Mouse (Mus musculus): ENCODE results near the gene Agfg2. TPM values are rescaled to one million over a fixed set of nuclear protein-coding genes. Genes with fewer than 3 reads are reported as not detected.

Gene Agfg2
- polyA plus RNA-seq (2017; shearing (Covaris generic)), result 15.5 TPM

DNA sequence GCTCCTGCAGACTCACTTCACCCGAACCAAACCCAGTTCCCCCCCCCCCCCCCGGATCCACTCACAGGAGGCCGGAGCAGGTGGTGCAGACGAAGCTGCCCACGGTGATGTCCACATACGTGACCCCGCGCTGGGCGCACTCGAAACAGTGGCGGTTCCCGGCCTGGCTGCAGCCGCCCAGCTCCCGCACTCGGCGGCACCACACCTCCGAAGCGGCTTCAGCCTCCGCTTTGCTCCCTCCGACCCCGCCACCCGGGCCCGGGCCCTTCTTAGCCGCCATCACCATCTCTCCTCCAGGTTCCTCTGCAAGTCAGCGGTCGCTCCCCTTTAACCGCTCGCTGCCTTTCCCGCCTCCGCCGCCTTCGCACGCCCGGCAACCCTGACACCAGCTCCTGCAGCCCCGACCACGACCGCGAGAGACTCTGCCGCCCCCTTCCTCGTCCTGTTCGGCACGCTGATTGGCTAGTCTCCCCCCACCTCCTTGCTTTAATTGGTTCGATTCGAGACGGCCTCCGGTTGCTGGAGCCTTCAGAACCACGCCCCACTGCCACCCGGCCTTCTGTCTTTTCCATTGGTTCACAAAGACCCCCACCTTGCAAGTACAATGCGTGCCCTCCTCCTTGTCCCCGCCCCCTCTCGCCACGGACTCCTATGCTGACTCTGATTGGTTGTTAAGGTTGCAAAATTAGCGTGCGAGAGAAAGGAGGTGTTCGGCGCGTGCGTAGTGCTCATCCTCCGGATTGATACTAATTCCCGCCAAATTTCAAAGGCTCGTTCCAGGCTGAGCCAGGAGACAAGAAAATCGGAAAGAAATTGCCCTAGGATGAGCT lies at the start of gene Agfg2:
Gene Agfg2, minus strand, starts transcription at position 433 of the 830 bp plus-strand sequence.

DNA sequence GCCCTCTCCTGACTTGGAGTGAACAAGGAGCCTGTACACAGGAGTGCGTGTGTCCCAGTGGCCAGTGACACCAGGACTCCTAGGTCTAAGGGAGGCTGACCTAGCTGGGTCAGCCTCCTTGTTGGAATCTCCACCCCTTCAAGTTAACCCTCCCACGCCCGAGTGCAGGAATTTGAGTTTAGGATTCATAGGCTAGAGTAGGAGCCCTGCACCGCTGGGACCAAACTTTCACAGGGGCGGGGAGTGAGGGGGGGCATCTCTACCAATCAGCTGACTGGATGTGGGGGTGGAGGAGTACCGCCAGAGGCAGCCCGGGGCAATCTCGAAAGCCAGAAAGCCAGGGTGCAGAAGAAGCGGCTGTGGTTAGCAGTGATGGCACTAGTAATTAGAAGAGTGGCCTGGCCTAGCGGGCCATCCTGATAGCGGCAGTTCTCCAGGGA lies 38.9 kb downstream of the Agfg2 start, which contains the start of gene Irs3:
Gene Irs3, minus strand, starts transcription at position 63 of the 440 bp plus-strand sequence.

GRCm38 (mm10) chr5:137641054-137641453 lies 43.5 kb downstream of the Agfg2 start, which contains the start of gene Sap25:
Sap25 (plus strand) TSS chr5:137641334.

DNA sequence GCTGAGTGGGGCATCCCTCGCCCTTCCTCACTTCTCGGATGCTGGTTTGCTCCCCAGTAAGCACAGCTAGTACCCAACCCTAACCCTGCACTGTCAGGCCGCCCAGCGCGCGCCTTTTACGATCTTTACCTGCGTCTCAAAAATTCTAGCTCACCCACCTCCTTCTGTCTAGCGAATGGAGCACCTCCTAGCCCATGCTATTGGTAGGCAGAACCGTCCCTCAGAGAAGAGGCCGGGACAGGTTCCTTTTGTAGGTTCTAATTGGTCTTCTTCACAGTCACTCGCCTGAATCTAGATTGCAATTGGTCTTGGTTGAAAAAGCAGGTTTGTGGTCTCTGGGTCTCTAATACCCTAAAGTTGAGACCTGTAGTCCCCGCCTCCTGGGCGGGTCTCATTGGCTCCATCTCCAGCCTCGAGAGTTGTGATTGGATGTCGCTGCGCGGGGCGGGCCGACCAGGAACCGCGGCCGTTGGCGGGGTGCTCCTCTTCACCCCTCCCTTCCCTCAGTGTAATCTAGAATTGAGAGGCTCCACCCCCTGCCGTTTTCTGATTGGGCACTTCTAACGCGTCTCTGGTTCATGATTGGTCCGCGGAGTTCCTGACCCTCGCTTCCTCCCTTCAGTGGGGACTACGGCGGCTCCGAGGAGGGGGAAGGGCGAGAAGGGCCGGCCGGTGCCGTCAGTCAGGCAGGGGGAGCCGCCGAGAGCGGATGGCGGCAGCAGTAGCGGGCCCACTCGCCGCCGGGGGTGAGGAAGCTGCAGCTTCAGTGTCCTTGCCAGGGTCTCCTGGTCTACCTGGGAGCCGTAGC lies 55.8 kb downstream of the Agfg2 start, which contains the start of the genes Fbxo24, Lrch4 and Gm20605:
Gene Fbxo24, minus strand, starts transcription at position 505 of the 808 bp plus-strand sequence.
Gene Lrch4, plus strand, starts transcription at position 624 of the 808 bp plus-strand sequence.
Gene Gm20605, plus strand, starts transcription at position 678 of the 808 bp plus-strand sequence.

GRCm38 (mm10) chr5:137613550-137613949 lies 71.0 kb downstream of the Agfg2 start, which contains the start of gene Pcolce:
Pcolce (minus strand) TSS chr5:137613784.

GRCm38 (mm10) chr5:137600619-137601364 lies 83.7 kb downstream of the Agfg2 start, which contains the start of gene Mospd3:
Mospd3 (minus strand) TSS chr5:137601058.

Other genes with a start within 250 kb of the Agfg2 start
- 0.51 TPM for gene Zan, start 207.7 kb downstream of the Agfg2 start, polyA plus RNA-seq (2017; shearing (Covaris generic))
- 24.9 TPM for gene Pop7, start 182.2 kb downstream of the Agfg2 start, polyA plus RNA-seq (2017; shearing (Covaris generic))
- 7.8 TPM for gene Gigyf1, start 166.2 kb downstream of the Agfg2 start, polyA plus RNA-seq (2017; shearing (Covaris generic))
- not detected for gene Epo, start 151.5 kb downstream of the Agfg2 start, polyA plus RNA-seq (2017; shearing (Covaris generic))
- 244 TPM for gene Gnb2, start 151.2 kb downstream of the Agfg2 start, polyA plus RNA-seq (2017; shearing (Covaris generic))
- not detected for gene Actl6b, start 131.2 kb downstream of the Agfg2 start, polyA plus RNA-seq (2017; shearing (Covaris generic))
- gene Tfr2, start 114.9 kb downstream of the Agfg2 start, polyA plus RNA-seq (2017; shearing (Covaris generic)), result not detected
- gene Mospd3, start 83.7 kb downstream of the Agfg2 start, polyA plus RNA-seq (2017; shearing (Covaris generic)), result 45.0 TPM
- 2.4 TPM for gene Pcolce, start 70.9 kb downstream of the Agfg2 start, polyA plus RNA-seq (2017; shearing (Covaris generic))
- gene Fbxo24, start 55.7 kb downstream of the Agfg2 start, polyA plus RNA-seq (2017; shearing (Covaris generic)), result 0.89 TPM
- gene Lrch4, start 55.6 kb downstream of the Agfg2 start, polyA plus RNA-seq (2017; shearing (Covaris generic)), result 233 TPM
- 36.4 TPM for gene Gm20605, start 55.6 kb downstream of the Agfg2 start, polyA plus RNA-seq (2017; shearing (Covaris generic))
- 58.0 TPM for gene Sap25, start 43.4 kb downstream of the Agfg2 start, polyA plus RNA-seq (2017; shearing (Covaris generic))
- not detected for gene Irs3, start 39.0 kb downstream of the Agfg2 start, polyA plus RNA-seq (2017; shearing (Covaris generic))
- 0.30 TPM for gene Nyap1, start 56.9 kb upstream of the Agfg2 start, polyA plus RNA-seq (2017; shearing (Covaris generic))
- gene Tsc22d4, start 61.0 kb upstream of the Agfg2 start, polyA plus RNA-seq (2017; shearing (Covaris generic)), result 134 TPM
- gene Ppp1r35, start 94.1 kb upstream of the Agfg2 start, polyA plus RNA-seq (2017; shearing (Covaris generic)), result 48.6 TPM
- 55.5 TPM for gene Mepce, start 102.9 kb upstream of the Agfg2 start, polyA plus RNA-seq (2017; shearing (Covaris generic))
- gene Zcwpw1, start 103.1 kb upstream of the Agfg2 start, polyA plus RNA-seq (2017; shearing (Covaris generic)), result 7.1 TPM
- gene Pilra, start 151.6 kb upstream of the Agfg2 start, polyA plus RNA-seq (2017; shearing (Covaris generic)), result 0.22 TPM
- gene Pilrb1, start 173.4 kb upstream of the Agfg2 start, polyA plus RNA-seq (2017; shearing (Covaris generic)), result 0.37 TPM
- 1.0 TPM for gene Pilrb2, start 187.1 kb upstream of the Agfg2 start, polyA plus RNA-seq (2017; shearing (Covaris generic))
- 0.76 TPM for gene Cyp3a13, start 236.9 kb upstream of the Agfg2 start, polyA plus RNA-seq (2017; shearing (Covaris generic))

All from effector memory CD4-positive, alpha-beta T cell, adult 7 months (primary cell).